Mouse (Mus musculus) erythroblast, embryonic 14.5 days (primary cell): Measurements from ENCODE around the gene Il23a. TPM values are rescaled to one million over a fixed set of nuclear protein-coding genes. Genes with fewer than 3 reads are reported as not detected.

Experiments used
- H3K27me3 ChIP-seq: 2 replicates; pipeline ENCODE4 v1.6.1; 2012; ENCODE audit warnings: inconsistent platforms; ENCODE audit not compliant: control insufficient read depth
- H3K36me3 ChIP-seq: 2 replicates; pipeline ENCODE4 v1.6.1; 2012; ENCODE audit warnings: mild to moderate bottlenecking, inconsistent platforms; ENCODE audit not compliant: control insufficient read depth
- H3K4me1 ChIP-seq: 2 replicates; pipeline ENCODE4 v1.6.1; 2012; ENCODE audit warnings: inconsistent platforms; ENCODE audit not compliant: control insufficient read depth
- H3K4me3 ChIP-seq: replicated peaks from 2 replicates; pipeline ENCODE3; 2012; ENCODE audit warnings: moderate library complexity, mild to moderate bottlenecking, inconsistent platforms
- H3K9me3 ChIP-seq: 2 replicates; pipeline ENCODE4 v1.6.1; 2012; ENCODE audit warnings: low read length, inconsistent platforms, mixed read lengths; ENCODE audit not compliant: control insufficient read depth
- GATA1 ChIP-seq: IDR thresholded peaks from 2 replicates; pipeline ENCODE4 v1.6.1; 2012; ENCODE audit warnings: low read length, inconsistent platforms, mixed read lengths
- TAL1 ChIP-seq: IDR thresholded peaks from 3 replicates; pipeline ENCODE4 v1.6.1; 2012; ENCODE audit warnings: low read length, inconsistent platforms, mixed read lengths
- polyA plus RNA-seq: library from polyadenylated mRNA; stranded (reverse); fragments of >175 nt; gene quantifications from 2 replicates; pipeline ENCODE4 v1.2.3, GENCODE M21; 2012

Il23a gene
- polyA plus RNA-seq, 1 experiment: not detected

- no peaks in the 10 kb centered on the region for H3K9me3 ChIP-seq
- no peaks in the 10 kb centered on the region for H3K27me3 ChIP-seq
- H3K4me1 ChIP-seq: peaks cover 14% of the 10 kb centered on the region
- TF ChIP-seq GATA1 (no peak), TAL1 (no peak)
- H3K36me3 ChIP-seq: peaks cover 95% of the 10 kb centered on the region
- H3K4me3 ChIP-seq: no peak overlapping the region
Measured at GRCm38 (mm10) chr10:128310902-128311301, 12.3 kb upstream of the Il23a start.

GRCm38 (mm10) chr10:128310177-128310576 lies 11.6 kb upstream of the Il23a start:
- H3K36me3 ChIP-seq: peaks cover 95% of the 10 kb centered on the region
- H3K4me3 ChIP-seq: no peak overlapping the region
- H3K27me3 ChIP-seq: no peaks in the 10 kb centered on the region
- TF ChIP-seq GATA1 (no peak), TAL1 (no peak)
- peaks cover 12% of the 10 kb centered on the region for H3K4me1 ChIP-seq
- no peaks in the 10 kb centered on the region for H3K9me3 ChIP-seq

GRCm38 (mm10) chr10:128309654-128310053 lies 11.1 kb upstream of the Il23a start:
- Histone ChIP-seq H3K36me3 (peaks cover 93% of the 10 kb centered on the region), H3K27me3 (no peaks in the 10 kb centered on the region), H3K4me1 (peaks cover 12% of the 10 kb centered on the region), H3K9me3 (no peaks in the 10 kb centered on the region), H3K4me3 (no peak overlapping the region)
- TF ChIP-seq GATA1 (no peak), TAL1 (no peak)

- H3K9me3 ChIP-seq: no peaks in the 10 kb centered on the region
- H3K4me3 ChIP-seq: peak within 1 kb of the TSS; percentile 80
- peaks cover 37% of the 10 kb centered on the region for H3K36me3 ChIP-seq
- H3K4me1 ChIP-seq: peaks cover 32% of the 10 kb centered on the region
- H3K27me3 ChIP-seq: no peaks in the 10 kb centered on the region
- TF ChIP-seq GATA1 (no peak), TAL1 (no peak)
Measured at GRCm38 (mm10) chr10:128303126-128304021, 4.8 kb upstream of the Il23a start, which contains the start of gene Pan2. Gene Pan2 (plus strand): TSS chr10:128303335.

GRCm38 (mm10) chr10:128302785-128303125 lies 4.2 kb upstream of the Il23a start:
- Histone ChIP-seq H3K4me1 (peaks cover 32% of the 10 kb centered on the region), H3K9me3 (no peaks in the 10 kb centered on the region)

GRCm38 (mm10) chr10:128302357-128302756 lies 3.8 kb upstream of the Il23a start:
- TF ChIP-seq TAL1 (no peak), GATA1 (no peak)
- Histone ChIP-seq H3K27me3 (no peaks in the 10 kb centered on the region), H3K9me3 (no peaks in the 10 kb centered on the region), H3K4me3 (peak overlapping the region; percentile 80), H3K4me1 (peaks cover 32% of the 10 kb centered on the region), H3K36me3 (peaks cover 29% of the 10 kb centered on the region)

More at GRCm38 (mm10) chr10:128302785-128303125, 4.2 kb upstream of the Il23a start:
- peak overlapping the region; percentile 80 for H3K4me3 ChIP-seq
- peaks cover 31% of the 10 kb centered on the region for H3K36me3 ChIP-seq
- no peaks in the 10 kb centered on the region for H3K27me3 ChIP-seq
- TF ChIP-seq GATA1: no peak
- no peak for TF ChIP-seq TAL1

- H3K9me3 ChIP-seq: no peaks in the 10 kb centered on the region
- no peaks in the 10 kb centered on the region for H3K36me3 ChIP-seq
- no peak; the same call in 2 of the 3 replicates for TF ChIP-seq TAL1
- TF ChIP-seq GATA1: no peak
- H3K27me3 ChIP-seq: no peaks in the 10 kb centered on the region
- H3K4me1 ChIP-seq: peaks cover 10% of the 10 kb centered on the region
- no peak overlapping the region for H3K4me3 ChIP-seq
Measured at GRCm38 (mm10) chr10:128298243-128298642, 309 bp downstream of the Il23a start.

- no peak overlapping the region for H3K4me3 ChIP-seq
- TF ChIP-seq GATA1: no peak
- TF ChIP-seq TAL1: no peak
Measured at GRCm38 (mm10) chr10:128297622-128298021, 930 bp downstream of the Il23a start.

GRCm38 (mm10) chr10:128297221-128297620 lies 1.3 kb downstream of the Il23a start:
- Histone ChIP-seq H3K4me1 (peaks cover 4% of the 10 kb centered on the region), H3K9me3 (no peaks in the 10 kb centered on the region), H3K4me3 (no peak overlapping the region), H3K36me3 (peaks cover 8% of the 10 kb centered on the region), H3K27me3 (no peaks in the 10 kb centered on the region)
- TF ChIP-seq GATA1 (no peak), TAL1 (no peak)

More at GRCm38 (mm10) chr10:128297622-128298021, 930 bp downstream of the Il23a start:
- peaks cover 8% of the 10 kb centered on the region for H3K4me1 ChIP-seq
- H3K27me3 ChIP-seq: no peaks in the 10 kb centered on the region
- peaks cover 4% of the 10 kb centered on the region for H3K36me3 ChIP-seq
- no peaks in the 10 kb centered on the region for H3K9me3 ChIP-seq
